Mouse (Mus musculus) kidney, adult 2 months (tissue): ENCODE measurements at regions not wholly inside any gene's neighbourhood (a gene's known extent, or its start where the extent isn't known, plus 50 kb on each side); places are given as distances from the start of the nearest gene placed in this dataset.

Source experiments
- DNase-seq: peaks from one replicate; pipeline ENCODE4 v3.0.0; 2021
- H3K27ac ChIP-seq: fragments of 200-500 bp; 2 replicates; pipeline ENCODE4 v1.5.1; 2012; ENCODE audit warnings: low read depth, low read length, control low read depth, inconsistent platforms; ENCODE audit not compliant: insufficient read depth
- H3K27me3 ChIP-seq: fragments of 200-500 bp; replicated peaks from 2 replicates; pipeline ENCODE4 v1.6.1; 2012; ENCODE audit warnings: mild to moderate bottlenecking, moderate library complexity, low read length, inconsistent platforms; ENCODE audit not compliant: control insufficient read depth, insufficient read depth
- H3K36me3 ChIP-seq: fragments of 200-500 bp; 2 replicates; pipeline ENCODE4 v1.6.1; 2012; ENCODE audit warnings: mild to moderate bottlenecking, moderate library complexity, low read length, inconsistent platforms; ENCODE audit not compliant: control insufficient read depth, insufficient read depth
- H3K4me1 ChIP-seq: fragments of 200-500 bp; 2 replicates; pipeline ENCODE4 v1.6.1; 2011; ENCODE audit warnings: low read length; ENCODE audit not compliant: control insufficient read depth, insufficient read depth
- H3K4me3 ChIP-seq: fragments of 200-500 bp; 2 replicates; pipeline ENCODE4 v1.5.1; 2011; ENCODE audit warnings: mild to moderate bottlenecking, low read depth, low read length, control low read depth; ENCODE audit not compliant: insufficient read depth
- CTCF ChIP-seq: fragments of 200-500 bp; conservative IDR thresholded peaks from 2 replicates; pipeline ENCODE4 v1.5.1; 2011; ENCODE audit warnings: low read depth, mild to moderate bottlenecking, control low read depth, low read length, moderate library complexity, mixed read lengths; ENCODE audit not compliant: insufficient read depth, insufficient read length
- POLR2A ChIP-seq: fragments of 200-500 bp; IDR thresholded peaks from one replicate; pipeline ENCODE4 v1.6.1; 2011; ENCODE audit warnings: low read depth, low read length, control low read depth
- WGBS: fragments of 180-500 bp; shearing (Covaris S2); methylation state at CpG from one replicate; pipeline ENCODE4 v1.1.7; 2018; 5-methylcytosine and 5-hydroxymethylcytosine counted together

- Histone ChIP-seq H3K27me3 (no peaks in the 10 kb centered on the region), H3K4me3 (no peak overlapping the region), H3K27ac (peak overlapping the region; percentile 87), H3K36me3 (no peaks in the 10 kb centered on the region), H3K4me1 (peaks cover 3% of the 10 kb centered on the region; the same call in 1 of the 2 replicates)
- WGBS: 54% methylated on average over 10 of the region's 10 CpGs
- peak; percentile 81 for DNase-seq
- TF ChIP-seq CTCF (no peak), POLR2A (no peak)
Observed at GRCm38 (mm10) chr5:119058231-119058851, 497.9 kb downstream of the Med13l start.

GRCm38 (mm10) chr5:119059223-119059622 is 498.7 kb downstream of the Med13l start:
- Histone ChIP-seq H3K36me3 (no peaks in the 10 kb centered on the region), H3K4me3 (no peak overlapping the region), H3K27ac (peak overlapping the region; percentile 87), H3K4me1 (peaks cover 3% of the 10 kb centered on the region; the same call in 1 of the 2 replicates), H3K27me3 (no peaks in the 10 kb centered on the region)
- TF ChIP-seq CTCF: no peak
- TF ChIP-seq POLR2A: no peak
- no peak for DNase-seq
- 83% methylated on average over 2 of the region's 2 CpGs for WGBS

GRCm38 (mm10) chr5:119060886-119061285 is 500.4 kb downstream of the Med13l start:
- peaks cover 3% of the 10 kb centered on the region; the same call in 1 of the 2 replicates for H3K4me1 ChIP-seq
- H3K36me3 ChIP-seq: no peaks in the 10 kb centered on the region
- H3K27ac ChIP-seq: no peak overlapping the region
- no peak for DNase-seq
- no peak overlapping the region for H3K4me3 ChIP-seq
- TF ChIP-seq CTCF: no peak
- no peak for TF ChIP-seq POLR2A
- no peaks in the 10 kb centered on the region for H3K27me3 ChIP-seq
- WGBS: 79% methylated on average over 4 of the region's 4 CpGs

GRCm38 (mm10) chr5:119062478-119062877 is 502.0 kb downstream of the Med13l start:
- H3K36me3 ChIP-seq: no peaks in the 10 kb centered on the region
- no peak for TF ChIP-seq CTCF
- no peak for TF ChIP-seq POLR2A
- H3K27me3 ChIP-seq: no peaks in the 10 kb centered on the region
- H3K27ac ChIP-seq: no peak overlapping the region
- H3K4me1 ChIP-seq: peaks cover 3% of the 10 kb centered on the region; the same call in 1 of the 2 replicates
- no peak overlapping the region for H3K4me3 ChIP-seq
- 91% methylated on average over 11 of the region's 11 CpGs for WGBS
- no peak for DNase-seq

- H3K27ac ChIP-seq: no peak overlapping the region
- 67% methylated on average over 6 of the region's 6 CpGs for WGBS
Observed at GRCm38 (mm10) chr5:119066666-119067065, 506.2 kb downstream of the Med13l start.

GRCm38 (mm10) chr5:119069765-119070333 is 509.4 kb downstream of the Med13l start:
- WGBS: 76% methylated on average over 10 of the region's 10 CpGs
- no peak overlapping the region for H3K27ac ChIP-seq
- H3K36me3 ChIP-seq: no peaks in the 10 kb centered on the region
- TF ChIP-seq CTCF (no peak), POLR2A (no peak)
- no peaks in the 10 kb centered on the region for H3K4me1 ChIP-seq
- H3K4me3 ChIP-seq: no peak overlapping the region
- no peaks in the 10 kb centered on the region for H3K27me3 ChIP-seq
- no peak for DNase-seq

More at GRCm38 (mm10) chr5:119066666-119067065, 506.2 kb downstream of the Med13l start:
- Histone ChIP-seq H3K4me1 (no peaks in the 10 kb centered on the region), H3K4me3 (no peak overlapping the region), H3K27me3 (no peaks in the 10 kb centered on the region), H3K36me3 (no peaks in the 10 kb centered on the region)
- peak; percentile 32 for DNase-seq
- TF ChIP-seq POLR2A (no peak), CTCF (no peak)

- H3K27me3 ChIP-seq: no peaks in the 10 kb centered on the region
- no peak overlapping the region for H3K27ac ChIP-seq
- WGBS: 96% methylated on average over 14 of the region's 14 CpGs
- no peak for DNase-seq
- no peaks in the 10 kb centered on the region for H3K36me3 ChIP-seq
- no peaks in the 10 kb centered on the region for H3K4me1 ChIP-seq
- no peak overlapping the region for H3K4me3 ChIP-seq
- TF ChIP-seq POLR2A (no peak), CTCF (no peak)
Observed at GRCm38 (mm10) chr5:119072712-119073111, 512.2 kb downstream of the Med13l start.

GRCm38 (mm10) chr5:119080747-119081146 is 520.3 kb downstream of the Med13l start:
- no peak overlapping the region for H3K4me3 ChIP-seq
- 83% methylated on average over 5 of the region's 5 CpGs for WGBS
- H3K36me3 ChIP-seq: no peaks in the 10 kb centered on the region
- DNase-seq: no peak
- H3K4me1 ChIP-seq: no peaks in the 10 kb centered on the region
- TF ChIP-seq POLR2A (no peak), CTCF (no peak)
- H3K27ac ChIP-seq: no peak overlapping the region
- H3K27me3 ChIP-seq: no peaks in the 10 kb centered on the region; the same call in 1 of the 2 replicates
